Mouse (Mus musculus) olfactory bulb, adult 2 months (tissue): ENCODE results near the gene Mid1.
"Not testable (repeated sequence)": the region's sequence is repeated elsewhere in the genome, so short reads cannot be mapped to it uniquely, and the experiment has no call there.

Experiments used
- CTCF ChIP-seq: fragments of 200-500 bp; IDR thresholded peaks from 2 replicates; pipeline ENCODE4 v1.5.1; 2012; ENCODE audit warnings: low read depth, mild to moderate bottlenecking, low read length, moderate library complexity; ENCODE audit not compliant: insufficient read depth
- POLR2A ChIP-seq: fragments of 200-500 bp; IDR thresholded peaks from 2 replicates; pipeline ENCODE4 v1.6.1; 2012; ENCODE audit warnings: mild to moderate bottlenecking, low read depth, low read length, moderate library complexity; ENCODE audit not compliant: insufficient read depth

DNA sequence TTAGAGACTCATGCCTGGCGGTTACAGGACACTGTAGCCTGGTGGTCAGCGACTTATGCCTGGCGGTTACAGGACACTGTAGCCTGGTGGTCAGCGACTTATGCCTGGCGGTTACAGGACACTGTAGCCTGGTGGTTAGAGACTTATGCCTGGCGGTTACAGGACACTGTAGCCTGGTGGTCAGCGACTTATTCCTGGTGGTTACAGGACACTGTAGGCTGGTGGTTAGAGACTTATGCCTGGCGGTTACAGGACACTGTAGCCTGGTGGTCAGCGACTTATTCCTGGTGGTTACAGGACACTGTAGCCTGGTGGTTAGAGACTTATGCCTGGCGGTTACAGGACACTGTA, 326.5 kb downstream of the Mid1 start:
- not testable (repeated sequence) for TF ChIP-seq CTCF, POLR2A
